Mouse (Mus musculus) ES-CJ7 (cell line): ENCODE measurements around the gene Mmp24.
A peak's percentile ranks its signal among the peaks of the same experiment; 100 is the strongest.
"Not testable (repeated sequence)": the region's sequence is repeated elsewhere in the genome, so short reads cannot be mapped to it uniquely, and the experiment has no call there.

ENCODE experiments used
- DNase-seq: peaks from one replicate; pipeline ENCODE4 v3.0.0; 2011; ENCODE audit warnings: low read depth, low spot score

Mmp24 gene

DNA sequence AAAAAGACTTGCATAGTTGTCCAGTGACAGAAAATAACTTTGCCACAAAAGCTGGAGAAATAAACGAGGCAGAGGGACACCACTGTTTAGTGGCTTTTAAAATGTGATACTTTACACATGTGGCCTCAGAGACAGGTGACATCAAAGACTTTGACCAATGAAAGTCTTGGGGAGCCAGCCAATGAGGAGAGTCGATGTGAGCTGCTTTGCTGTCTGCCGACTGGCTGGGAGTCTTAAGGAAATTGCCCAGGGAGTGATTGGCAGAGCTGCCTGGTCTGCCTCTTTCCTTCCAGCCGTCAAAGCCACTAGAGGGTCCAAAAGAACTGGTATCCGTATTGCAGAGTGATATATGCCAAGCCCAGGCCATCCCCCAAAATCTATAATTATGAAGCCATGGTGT, 39.7 kb downstream of the Mmp24 start:
- no peak for DNase-seq

DNA sequence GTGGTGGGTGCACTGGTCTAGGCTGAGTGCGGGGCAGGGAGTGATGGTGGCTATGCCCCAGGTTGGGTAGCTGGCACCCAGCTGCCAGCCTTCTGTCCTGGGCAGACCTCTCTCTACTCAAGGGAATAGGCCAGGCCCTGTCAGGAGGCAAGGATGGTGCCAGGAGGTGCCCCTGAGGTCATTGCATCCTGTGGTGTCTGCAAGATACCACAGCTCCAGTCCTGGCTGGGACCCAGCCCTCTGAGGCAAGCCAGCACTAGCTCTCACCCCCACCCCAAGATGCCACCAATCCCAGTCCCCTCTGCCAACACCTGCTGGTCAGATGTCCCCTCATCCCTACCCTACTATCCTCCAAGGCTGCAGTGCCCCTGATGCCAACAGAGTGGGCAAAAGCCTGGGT, 41.0 kb downstream of the Mmp24 start:
- no peak for DNase-seq

DNA sequence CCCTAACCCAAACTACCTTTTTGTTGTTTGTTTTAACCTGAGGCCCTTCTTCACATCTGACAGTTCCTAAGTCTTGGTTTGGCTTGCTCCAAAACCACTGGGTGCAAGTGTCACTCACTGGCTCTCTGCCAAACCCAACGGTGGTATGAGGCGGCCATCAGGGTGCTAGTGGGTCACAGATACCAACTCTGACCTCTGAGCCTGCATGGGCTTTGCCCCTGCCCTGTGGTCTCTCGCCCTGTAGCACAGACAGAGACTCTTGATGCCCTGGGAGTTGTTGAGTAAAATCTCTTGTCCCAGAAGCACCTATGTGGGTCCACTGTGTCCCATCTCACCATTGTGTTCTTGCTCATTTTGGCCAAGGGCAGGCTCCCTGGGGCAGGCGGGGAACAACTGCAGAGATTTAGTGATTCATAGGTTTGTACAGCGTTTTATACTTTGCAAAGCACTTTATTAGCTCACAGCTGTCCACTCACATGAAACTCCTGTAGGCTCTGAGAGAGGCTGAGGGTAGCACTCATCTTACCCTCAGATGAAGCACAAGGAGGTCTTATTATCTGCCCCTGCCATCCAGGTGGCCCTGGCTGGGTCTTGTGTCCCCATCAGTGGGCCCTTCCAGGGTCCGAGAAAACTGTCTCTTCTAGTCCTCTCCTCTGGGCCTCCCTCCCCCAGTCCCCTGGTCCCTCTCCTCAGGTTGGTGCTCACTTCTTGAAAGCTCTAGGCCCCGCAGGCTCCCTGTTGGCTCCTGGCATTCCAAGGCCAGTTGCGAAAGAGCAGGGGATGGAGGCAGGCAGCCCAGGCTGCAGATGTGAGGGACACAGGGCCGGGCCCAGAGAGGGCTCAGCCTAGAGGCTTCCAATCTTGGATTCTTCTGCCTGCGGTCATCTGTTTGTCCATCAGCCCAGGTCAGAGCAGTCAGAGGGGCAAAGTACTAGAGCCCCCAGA, 42.4 kb downstream of the Mmp24 start:
- DNase-seq = no peak

DNA sequence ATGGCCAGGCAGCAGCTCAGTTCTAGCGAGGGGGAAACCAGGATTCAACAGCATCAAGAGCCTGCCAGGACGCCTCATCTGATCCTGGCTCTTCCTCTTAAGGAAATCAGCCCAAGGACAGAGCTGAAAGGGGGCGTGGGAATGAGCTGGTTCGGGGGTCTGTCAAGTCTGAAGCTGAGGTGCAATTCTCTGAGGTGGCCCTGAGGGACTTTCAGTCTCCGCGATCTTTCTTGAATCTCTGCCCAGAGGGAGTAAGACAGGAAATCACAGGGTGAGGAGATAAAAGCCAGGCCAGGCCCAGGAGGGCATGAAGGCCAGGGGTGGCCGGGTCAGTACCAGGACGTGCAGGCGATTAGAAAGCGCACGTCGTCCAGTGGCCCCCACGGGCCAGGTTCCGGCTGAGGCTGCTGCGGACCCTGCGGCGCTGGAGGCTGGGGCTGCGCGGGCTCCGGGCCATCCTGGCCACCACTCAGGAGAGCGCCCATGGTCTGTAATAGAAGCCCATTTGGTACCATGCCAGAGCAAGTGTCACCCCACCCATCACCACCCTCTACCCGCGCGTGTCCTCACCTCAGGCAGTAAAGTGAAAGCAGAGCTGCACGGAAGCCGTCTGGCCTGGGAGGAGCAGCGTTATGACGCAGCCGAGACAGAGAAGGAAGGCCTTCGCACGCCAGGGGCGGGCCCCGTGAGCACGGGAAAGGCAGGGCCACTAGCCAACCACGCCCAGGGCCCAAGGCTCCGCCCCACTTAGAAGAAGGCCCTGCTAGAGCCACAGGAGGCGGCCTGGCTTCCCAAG, 43.7 kb downstream of the Mmp24 start:
- peak; percentile 87 for DNase-seq

DNA sequence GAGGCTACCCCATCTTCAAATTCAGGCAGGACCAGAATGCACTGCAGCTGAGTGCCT, 44.1 kb downstream of the Mmp24 start, which contains the start of gene BC029722:
Gene BC029722, minus strand, starts transcription at position 35 of the 57 bp plus-strand sequence.
- no peak for DNase-seq

DNA sequence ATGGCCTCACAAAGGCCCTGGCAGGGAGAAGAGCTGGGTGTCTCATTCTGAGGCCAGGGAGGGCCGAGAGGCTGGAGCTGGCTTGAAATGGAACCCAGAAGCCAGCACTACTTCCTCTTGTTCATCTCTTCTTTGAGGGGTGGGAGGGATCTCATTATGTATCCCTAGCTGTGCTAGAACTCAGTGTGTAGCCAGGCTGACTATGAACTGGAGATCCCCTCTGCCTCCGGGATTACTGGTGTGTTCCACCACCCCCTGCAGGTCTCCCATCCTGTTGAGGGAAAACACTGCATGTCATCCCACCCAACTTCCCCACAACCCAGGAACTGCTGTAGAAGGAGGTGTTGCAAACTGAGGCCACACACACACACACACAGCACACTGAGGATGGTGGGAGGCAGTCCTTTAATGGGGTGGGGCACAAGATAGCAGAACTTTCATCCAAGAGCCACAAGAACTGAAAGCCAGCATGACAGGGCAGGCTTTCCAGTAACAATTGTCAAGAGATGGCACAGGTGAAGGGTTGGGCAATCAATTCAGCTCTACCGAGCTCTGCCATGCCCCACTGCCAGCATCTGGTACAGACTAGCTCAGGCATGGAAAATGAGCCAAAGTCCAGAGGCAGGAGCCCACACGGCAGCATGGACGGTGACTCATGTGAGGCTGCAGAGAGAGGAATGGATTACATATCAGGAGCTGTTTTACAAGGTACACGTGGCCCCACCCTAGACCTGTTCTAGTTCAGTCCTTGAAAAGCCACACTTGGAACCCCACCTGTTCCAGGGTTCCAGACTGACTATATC, 44.5 kb downstream of the Mmp24 start:
- no peak for DNase-seq

DNA sequence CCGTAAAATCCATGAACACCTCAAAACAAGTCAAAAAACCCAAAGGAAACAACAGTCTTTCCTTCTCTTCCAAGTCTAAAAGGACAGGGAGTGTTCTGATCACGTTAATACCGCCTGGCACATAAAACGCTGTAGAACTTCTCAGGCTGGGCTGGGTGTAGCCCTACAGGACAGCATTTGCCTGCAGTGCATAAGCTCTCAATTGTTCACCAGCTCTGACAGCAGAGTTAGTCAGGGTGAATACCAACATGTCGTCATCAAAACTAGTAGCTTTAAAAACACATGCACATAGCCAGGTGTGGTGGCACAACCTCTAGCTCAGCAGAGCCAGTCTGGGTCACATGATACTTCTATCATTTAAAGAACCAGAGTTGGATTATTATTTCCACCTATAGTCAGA, 45.6 kb downstream of the Mmp24 start:
- DNase-seq = no peak

DNA sequence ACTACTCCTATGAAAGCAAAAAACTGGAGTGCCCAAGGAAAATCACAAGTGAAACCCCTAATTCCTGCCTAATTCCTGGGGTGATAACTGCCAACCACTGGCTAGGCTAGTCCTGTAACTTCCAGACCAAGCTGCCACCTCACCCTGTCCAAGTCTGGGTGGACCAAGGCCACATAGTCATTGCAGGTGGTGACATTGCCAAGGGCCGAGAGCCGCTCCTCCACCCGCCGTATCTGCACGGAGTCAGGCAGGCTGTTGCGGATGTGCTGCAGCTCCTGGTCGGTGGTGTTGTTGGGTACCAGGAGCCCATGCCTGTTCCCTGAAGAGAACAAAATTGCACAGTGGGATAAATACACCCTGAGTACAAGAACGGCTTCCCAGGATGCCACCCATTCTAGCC, 48.6 kb downstream of the Mmp24 start:
- no peak for DNase-seq

DNA sequence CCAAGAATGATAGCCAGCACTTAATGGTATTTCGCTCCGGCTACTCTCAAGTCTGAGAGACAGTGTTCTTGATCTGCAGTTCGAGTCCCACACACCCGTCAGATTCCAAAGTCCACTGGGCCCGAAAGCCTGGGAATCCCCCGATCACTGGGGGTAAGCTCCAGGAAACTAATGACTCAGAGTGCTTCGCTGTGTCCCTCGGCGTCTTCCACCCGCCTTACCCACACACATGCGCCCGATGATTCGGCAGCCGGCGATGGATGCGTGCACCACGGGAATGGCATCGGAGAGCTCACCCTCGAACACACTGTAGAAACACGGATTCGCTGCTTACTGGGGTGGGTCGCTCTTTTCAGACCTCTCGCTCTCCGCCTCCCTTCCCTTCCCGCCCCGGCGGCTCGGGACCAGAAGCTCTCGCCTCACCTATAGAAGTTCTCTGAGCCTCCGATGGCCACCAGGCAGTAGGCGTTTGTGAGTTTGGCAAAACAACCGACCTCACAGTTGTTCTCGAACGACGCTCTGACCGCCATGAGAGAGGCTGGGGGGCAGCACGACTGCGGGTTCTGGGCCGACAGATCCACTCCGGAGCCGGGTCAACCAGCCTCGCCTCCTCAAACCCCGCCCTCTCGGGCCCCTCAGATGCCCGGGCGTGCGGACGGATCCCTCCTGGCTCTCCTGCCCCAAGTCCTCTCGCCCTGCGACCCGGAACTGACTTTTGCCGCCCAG, 50.9 kb downstream of the Mmp24 start:
- DNase-seq = no peak

DNA sequence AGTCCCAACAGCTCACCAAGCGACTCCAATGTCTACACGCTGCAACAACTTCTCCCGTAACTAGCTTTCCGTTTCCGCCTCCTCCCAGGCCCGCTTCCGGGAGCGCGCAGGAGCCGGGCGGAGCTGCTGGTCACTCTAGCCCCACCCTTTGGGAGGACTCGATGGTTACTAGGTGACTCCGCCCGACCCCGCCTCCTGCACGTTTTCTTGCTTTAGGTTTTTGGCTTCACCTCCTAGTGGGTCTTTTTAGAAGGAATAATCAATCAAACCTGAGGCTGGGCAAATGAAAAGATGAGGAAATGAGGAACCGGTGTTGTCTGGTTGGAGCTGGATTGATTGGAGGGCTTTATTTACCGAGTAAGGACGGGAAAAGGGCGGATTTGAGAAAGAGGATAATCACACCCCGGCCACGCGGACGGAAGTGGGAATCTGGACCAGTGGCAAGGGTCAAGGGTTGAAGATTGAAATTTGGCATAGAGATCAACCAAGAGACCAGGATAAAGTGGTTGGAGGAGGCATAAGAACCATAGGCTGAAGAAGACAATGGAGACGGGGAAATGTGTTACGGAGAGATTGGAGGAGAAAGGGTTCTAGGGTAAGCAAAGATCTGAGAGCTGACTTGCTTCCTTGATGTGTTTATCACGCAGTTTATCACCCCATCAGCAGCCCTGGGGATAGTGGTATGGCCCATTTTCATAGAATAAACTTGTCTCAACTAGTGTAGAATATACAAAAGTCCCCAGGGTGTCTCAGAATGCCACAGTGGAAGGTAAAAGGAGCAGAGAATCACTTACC, 51.7 kb downstream of the Mmp24 start, which contains the start of gene Eif6:
Gene Eif6, minus strand, starts transcription at position 296 of the 795 bp plus-strand sequence.
- DNase-seq = peak; percentile 88

DNA sequence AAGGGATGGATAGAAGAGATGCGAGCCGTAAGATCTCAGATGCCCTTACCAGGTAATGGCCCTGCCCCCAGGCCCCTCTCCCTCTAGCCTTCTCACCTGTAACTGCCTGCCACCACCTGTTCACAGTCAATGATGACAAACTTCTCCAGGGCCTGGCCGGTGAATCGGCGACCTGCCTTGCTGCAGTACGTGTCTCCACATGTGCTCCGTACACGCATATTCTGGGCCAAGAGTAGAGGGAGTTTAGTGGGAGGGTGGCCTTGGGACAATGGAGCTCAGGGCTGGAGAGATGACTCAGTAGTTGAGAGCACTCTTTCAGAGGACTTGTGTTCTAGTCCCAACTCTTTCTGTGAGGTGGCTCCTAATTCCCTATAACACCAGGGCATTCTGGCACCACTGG, 55.7 kb downstream of the Mmp24 start:
- no peak for DNase-seq

DNA sequence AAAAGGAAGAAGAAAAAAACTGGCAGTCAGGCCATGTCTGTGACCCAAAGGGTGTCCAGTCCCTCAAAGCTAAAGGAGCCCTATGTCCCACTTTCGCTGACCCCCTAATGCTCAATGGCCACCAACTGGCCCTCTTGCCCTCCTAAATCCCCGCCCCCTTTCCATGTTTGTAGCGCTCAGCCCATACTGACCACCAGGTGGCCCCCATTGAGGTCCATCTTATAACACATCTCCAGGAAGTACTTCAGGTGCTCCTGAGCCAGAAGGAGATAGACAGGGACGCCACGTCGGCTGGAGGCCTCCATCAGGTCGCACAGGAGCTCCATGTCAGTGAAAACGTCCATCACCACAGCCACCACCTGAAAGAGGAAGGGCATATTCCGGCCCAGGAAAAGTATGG, 56.2 kb downstream of the Mmp24 start:
- peak; percentile 58 for DNase-seq

DNA sequence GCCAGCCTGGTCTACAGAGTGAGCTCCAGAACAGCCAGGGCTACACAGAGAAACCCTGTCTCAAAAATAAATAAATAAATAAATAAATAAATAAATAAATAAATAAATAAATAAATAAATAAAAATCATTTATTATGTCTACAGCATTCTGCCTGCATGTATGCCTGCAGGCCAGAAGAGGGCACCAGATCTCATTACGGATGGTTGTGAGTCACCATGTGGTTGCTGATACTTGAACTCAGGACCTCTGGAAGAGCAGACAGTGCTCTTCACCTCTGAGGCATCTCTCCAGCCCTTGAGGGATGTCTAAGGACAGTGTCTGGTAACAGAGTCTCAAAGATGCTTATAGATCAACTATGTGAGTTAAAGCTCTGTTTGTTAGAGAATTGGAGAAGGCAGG, 56.9 kb downstream of the Mmp24 start:
- DNase-seq = not testable (repeated sequence)

DNA sequence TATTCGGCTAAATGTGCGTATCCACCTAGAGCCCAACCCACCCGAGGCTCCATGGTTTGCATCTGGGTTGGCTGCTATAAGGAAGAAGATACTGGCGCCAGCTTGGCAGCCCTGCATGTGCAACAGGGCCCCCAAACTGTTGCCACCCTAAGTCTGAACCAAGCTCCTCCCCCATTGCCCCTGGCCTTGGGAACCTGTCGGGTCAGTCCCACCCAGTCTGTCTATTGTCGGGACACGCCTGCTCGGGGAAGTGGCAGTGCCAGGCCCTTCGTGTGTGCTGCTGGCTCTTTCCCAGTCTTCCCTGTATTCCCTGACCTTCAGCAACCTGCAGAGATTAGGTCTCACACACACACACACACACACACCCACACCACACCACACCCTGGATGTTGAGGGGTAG, 59.6 kb downstream of the Mmp24 start, which contains the start of gene Fam83c:
Gene Fam83c, minus strand, starts transcription at position 123 of the 400 bp plus-strand sequence.
- DNase-seq = no peak

DNA sequence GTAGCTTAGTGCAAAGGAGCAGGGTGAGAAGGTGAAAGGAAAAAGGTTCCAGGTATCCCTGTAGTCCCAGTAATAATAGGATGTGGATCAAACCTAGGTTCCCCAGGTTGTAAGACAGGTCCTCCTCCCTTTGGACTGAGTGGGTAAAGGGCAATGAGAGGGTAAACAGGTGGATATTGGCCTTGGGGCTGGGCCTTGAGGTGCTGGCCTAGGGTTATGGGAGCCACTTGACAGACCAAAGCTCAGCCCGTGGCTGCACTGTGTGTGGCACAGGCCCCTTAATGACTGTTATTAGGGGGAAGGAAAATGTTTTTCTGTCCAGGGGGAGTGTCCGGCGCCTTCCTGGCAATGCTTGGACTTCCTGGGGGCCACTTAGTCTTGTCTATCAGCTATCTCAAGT, 62.8 kb downstream of the Mmp24 start:
- no peak for DNase-seq

DNA sequence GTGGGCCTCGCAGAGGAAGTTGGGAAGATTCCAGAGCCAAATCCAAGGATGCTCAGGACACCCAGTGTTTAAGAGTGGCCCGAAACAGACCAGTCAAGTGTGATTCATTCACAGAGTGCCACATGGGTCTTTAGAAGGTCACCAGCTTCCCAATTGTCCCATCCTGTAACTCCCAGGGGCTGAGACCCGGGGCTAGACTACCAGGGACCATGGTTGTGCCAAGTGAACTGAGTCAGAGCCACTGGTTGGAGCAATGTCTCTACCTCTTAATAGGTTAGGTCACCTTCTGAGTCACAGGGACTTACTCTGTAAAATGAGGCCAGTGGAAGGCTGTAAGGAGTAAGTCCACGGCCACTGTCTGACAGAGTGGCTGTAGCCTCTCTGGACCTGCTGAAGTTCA, 63.8 kb downstream of the Mmp24 start:
- no peak for DNase-seq

DNA sequence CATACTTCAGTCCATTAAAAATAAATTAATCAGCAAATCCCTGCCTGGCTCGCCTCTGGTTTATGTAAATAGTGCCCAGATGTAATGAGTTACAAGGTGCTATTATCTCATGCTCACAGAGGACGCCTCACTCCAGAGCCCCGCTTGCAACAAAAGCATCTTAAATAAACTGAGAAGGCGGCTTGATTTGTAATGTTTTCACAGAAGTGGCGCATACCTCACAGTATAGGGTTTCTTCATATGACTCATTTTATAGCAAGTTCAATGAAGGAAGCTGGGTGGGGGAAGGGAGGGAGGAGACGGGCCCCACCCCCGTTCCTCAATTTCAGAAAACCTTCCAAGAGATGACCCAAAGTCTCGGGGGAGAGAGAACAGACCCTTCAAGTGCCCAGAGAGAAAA, 71.8 kb downstream of the Mmp24 start:
- DNase-seq = no peak

DNA sequence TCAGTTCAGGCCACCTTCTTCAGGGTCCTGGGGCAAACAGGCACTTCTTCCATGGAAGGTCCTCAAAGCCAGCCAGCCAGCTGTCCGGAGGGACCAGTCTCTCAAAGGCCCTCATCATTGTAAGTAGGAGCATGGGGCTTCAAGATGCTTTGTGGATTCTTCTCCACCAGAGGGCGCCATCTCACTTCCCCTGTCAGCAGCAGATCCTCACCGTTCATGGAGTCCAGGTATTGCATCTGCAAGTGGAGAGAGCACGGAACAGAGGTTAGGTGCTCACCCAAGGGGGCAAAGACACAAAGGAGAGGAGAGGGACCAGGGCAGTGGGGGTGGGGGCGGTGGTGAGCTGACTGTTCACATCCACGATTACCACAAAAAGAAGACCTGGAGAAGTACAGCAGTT, 73.1 kb downstream of the Mmp24 start:
- DNase-seq = peak; percentile 86

DNA sequence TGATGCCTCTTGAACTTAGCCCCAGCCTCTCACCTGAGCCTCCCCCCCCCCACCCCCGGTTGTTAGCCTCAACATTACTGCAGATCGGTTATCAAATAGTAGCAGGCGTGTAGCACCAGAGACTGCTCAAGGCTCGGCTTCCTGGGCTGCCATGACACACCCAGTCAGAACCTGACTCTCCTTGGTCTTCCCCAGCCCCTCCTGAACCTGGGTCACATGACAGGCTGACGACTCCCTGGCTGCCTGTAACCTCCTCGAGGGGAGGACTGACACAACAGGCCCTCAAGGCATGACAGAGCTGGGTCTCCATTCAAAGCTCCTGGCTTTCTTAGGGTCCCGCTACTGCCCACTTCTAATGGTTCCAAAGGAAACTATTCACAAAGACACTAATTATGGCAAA, 74.3 kb downstream of the Mmp24 start:
- no peak for DNase-seq

DNA sequence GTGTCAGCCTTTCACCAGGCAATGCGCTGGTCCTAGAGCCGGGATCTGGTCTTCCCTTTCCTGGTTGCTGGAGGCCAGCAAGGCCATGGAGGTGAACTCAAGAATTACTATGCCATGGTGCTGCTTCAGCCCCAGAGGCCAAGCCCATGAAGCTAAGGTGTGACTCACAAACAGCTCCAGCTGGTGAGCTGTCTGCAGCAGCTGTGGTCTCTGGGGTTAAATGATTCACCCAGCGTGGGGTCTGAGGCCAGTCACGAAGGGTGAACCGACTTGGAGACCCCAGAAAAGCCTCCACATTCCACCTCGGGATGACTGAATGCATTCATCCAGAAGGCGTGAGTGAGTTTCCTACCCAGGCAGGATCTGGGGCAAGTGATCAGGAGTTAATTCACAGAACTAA, 75.0 kb downstream of the Mmp24 start:
- no peak for DNase-seq

DNA sequence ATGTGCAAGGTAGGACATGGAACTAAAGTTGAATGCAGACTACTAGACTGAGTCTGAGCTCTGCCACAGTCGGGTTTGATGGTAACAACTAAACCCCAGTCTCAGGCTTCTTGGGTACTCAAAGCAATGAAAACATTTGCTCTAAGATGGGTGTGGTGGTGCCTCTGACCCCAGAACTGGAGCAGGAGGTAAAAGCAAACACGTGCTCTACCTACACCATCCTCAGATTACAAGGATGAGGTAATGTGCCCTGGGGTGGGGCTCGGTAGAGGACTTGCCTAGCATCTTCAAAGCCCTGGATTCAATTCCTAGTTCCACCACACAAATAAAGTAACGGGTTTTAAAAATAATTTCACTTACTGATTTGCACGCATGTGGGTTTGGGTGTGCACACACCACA, 77.4 kb downstream of the Mmp24 start:
- DNase-seq = no peak
